ENCODE assay signal across 23 mouse cellular contexts in genomic region chr16:3923515-3923914, GRCm38 (mm10). TPM values are rescaled to one million over a fixed set of nuclear protein-coding genes. Genes with fewer than 3 reads are reported as not detected.
DNase-seq lines count a peak whose midpoint lies in the region; ATAC-seq and TF ChIP-seq lines count a peak whose summit lies in the region.
"Had no signal": no experiment of that assay in that cellular context is flagged by ENCODE, and none has a peak within 500 bp of the region (broad histone marks: within the 10 kb centered on the region; RNA-seq: fewer than 3 reads in every experiment).

No protein-coding gene starts in this region.

- peak; percentile 18; the same call in 1 of the 2 replicates for ATAC-seq in liver, embryonic 12.5 days
- ATAC-seq in embryonic facial prominence, embryonic 11.5 days (replicated peaks; ENCODE audit: insufficient number of reproducible peaks, low FRiP score, low TSS enrichment, low read depth): no peak
- ATAC-seq in limb, embryonic 11.5 days (ENCODE audit: insufficient number of reproducible peaks, low FRiP score, low TSS enrichment, low read depth): no peak
- peak; percentile 86 for ATAC-seq in liver, postnatal 0 days
- no peak for ATAC-seq in hindbrain, embryonic 11.5 days (ENCODE audit: low FRiP score)
- ATAC-seq: inflammation-experienced regulatory T-cells, adult 6 months had no signal

- no peak overlapping the region for H3K27ac ChIP-seq in liver, embryonic 12.5 days
- H3K27ac ChIP-seq in embryonic facial prominence, embryonic 11.5 days (replicated peaks; ENCODE audit: low read depth, low read length): peak overlapping the region; percentile 38; the same call in 1 of the 2 replicates
- H3K27ac ChIP-seq in limb, embryonic 11.5 days (replicated peaks; ENCODE audit: low read depth, low read length): peak overlapping the region; percentile 45; the same call in 1 of the 2 replicates
- H3K27ac ChIP-seq in liver, postnatal 0 days (ENCODE audit: low read depth): peak overlapping the region; percentile 7; the same call in 1 of the 2 replicates
- no peak overlapping the region for H3K27ac ChIP-seq in hindbrain, embryonic 11.5 days (ENCODE audit: low read depth, low read length)
- H3K27ac ChIP-seq: hindbrain, embryonic 13.5 days; left cerebral cortex, adult 2 months; macrophage; stomach, embryonic 15.5 days had no signal

- H3K27me3 ChIP-seq in liver, embryonic 12.5 days (replicated peaks): no peaks in the 10 kb centered on the region
- H3K27me3 ChIP-seq in embryonic facial prominence, embryonic 11.5 days (ENCODE audit: control insufficient read depth, insufficient read depth, low read length): no peaks in the 10 kb centered on the region
- H3K27me3 ChIP-seq in limb, embryonic 11.5 days (ENCODE audit: control insufficient read depth, insufficient read depth, low read length): no peaks in the 10 kb centered on the region
- H3K27me3 ChIP-seq in liver, postnatal 0 days (ENCODE audit: insufficient read depth, low read length): no peaks in the 10 kb centered on the region
- no peaks in the 10 kb centered on the region for H3K27me3 ChIP-seq in hindbrain, embryonic 11.5 days (ENCODE audit: control insufficient read depth, insufficient read depth, low read length)
- H3K27me3 ChIP-seq: heart, embryonic 12.5 days; hindbrain, embryonic 13.5 days; stomach, embryonic 15.5 days had no signal

- no peak overlapping the region for H3K9ac ChIP-seq in liver, embryonic 12.5 days
- H3K9ac ChIP-seq in embryonic facial prominence, embryonic 11.5 days (replicated peaks; ENCODE audit: low read length): no peak overlapping the region
- no peak overlapping the region for H3K9ac ChIP-seq in limb, embryonic 11.5 days (ENCODE audit: low read length)
- H3K9ac ChIP-seq in liver, postnatal 0 days (replicated peaks): no peak overlapping the region
- H3K9ac ChIP-seq in hindbrain, embryonic 11.5 days (ENCODE audit: low read depth, low read length): no peak overlapping the region
- H3K9ac ChIP-seq: heart, embryonic 12.5 days; hindbrain, embryonic 13.5 days; stomach, embryonic 15.5 days had no signal

- no peak for DNase-seq in liver
- DNase-seq in embryonic facial prominence, embryonic 11.5 days (ENCODE audit: low spot score): no peak
- DNase-seq in limb, embryonic 11.5 days (ENCODE audit: low spot score): no peak
- no peak for DNase-seq in liver, postnatal 0 days
- DNase-seq in gastrocnemius, postnatal 10 days: no peak
- no peak for DNase-seq in hindbrain, embryonic 11.5 days (ENCODE audit: low spot score)
- DNase-seq: cerebellum, adult 2 months; cerebellum, postnatal 36 days; heart, adult 11 months; heart, postnatal 14 days; kidney, adult 9 months; kidney, postnatal 25 days; retina, postnatal 1 day; thymus, adult 18-20 months had no signal

- H3K9me3 ChIP-seq in liver, embryonic 12.5 days (replicated peaks): no peaks in the 10 kb centered on the region
- no peaks in the 10 kb centered on the region for H3K9me3 ChIP-seq in embryonic facial prominence, embryonic 11.5 days (replicated peaks; ENCODE audit: control insufficient read depth, low read length)
- no peaks in the 10 kb centered on the region for H3K9me3 ChIP-seq in limb, embryonic 11.5 days (ENCODE audit: control insufficient read depth, low read length)
- no peaks in the 10 kb centered on the region for H3K9me3 ChIP-seq in liver, postnatal 0 days (ENCODE audit: low read length)
- H3K9me3 ChIP-seq in hindbrain, embryonic 11.5 days (ENCODE audit: control insufficient read depth, low read length): no peaks in the 10 kb centered on the region
- H3K9me3 ChIP-seq: G1E; heart, embryonic 12.5 days; hindbrain, embryonic 13.5 days; stomach, embryonic 15.5 days had no signal

- no peak overlapping the region for H3K4me3 ChIP-seq in liver, embryonic 12.5 days
- no peak overlapping the region for H3K4me3 ChIP-seq in embryonic facial prominence, embryonic 11.5 days (ENCODE audit: low read depth, low read length)
- no peak overlapping the region for H3K4me3 ChIP-seq in limb, embryonic 11.5 days (ENCODE audit: low read depth, low read length)
- no peak overlapping the region for H3K4me3 ChIP-seq in liver, postnatal 0 days (ENCODE audit: low read depth, low read length)
- no peak overlapping the region for H3K4me3 ChIP-seq in hindbrain, embryonic 11.5 days (ENCODE audit: low read depth, low read length)
- H3K4me3 ChIP-seq: heart, embryonic 12.5 days; hindbrain, embryonic 13.5 days; left cerebral cortex, adult 2 months; stomach, embryonic 15.5 days had no signal

- no peak overlapping the region for H3K4me2 ChIP-seq in liver, embryonic 12.5 days
- no peak overlapping the region for H3K4me2 ChIP-seq in embryonic facial prominence, embryonic 11.5 days (ENCODE audit: low read depth, low read length)
- H3K4me2 ChIP-seq in limb, embryonic 11.5 days (ENCODE audit: low read depth, severe bottlenecking): no peak overlapping the region
- H3K4me2 ChIP-seq in liver, postnatal 0 days (ENCODE audit: low read depth, low read length): no peak overlapping the region
- H3K4me2 ChIP-seq in hindbrain, embryonic 11.5 days (replicated peaks; ENCODE audit: low read depth, low read length): no peak overlapping the region
- H3K4me2 ChIP-seq: heart, embryonic 12.5 days; hindbrain, embryonic 13.5 days; midbrain, embryonic 11.5 days; stomach, embryonic 15.5 days had no signal

- no peak for TF ChIP-seq EP300 in liver, postnatal 0 days (IDR thresholded peaks at IDR 0.05; ENCODE audit: low read depth)

- 64% methylated on average over 3 of the region's 3 CpGs for WGBS in liver, embryonic 12.5 days (ENCODE audit: insufficient replicate concordance)
- 72% methylated on average over 3 of the region's 3 CpGs for WGBS in embryonic facial prominence, embryonic 11.5 days
- 86% methylated on average over 3 of the region's 3 CpGs for WGBS in limb, embryonic 11.5 days
- WGBS in liver, postnatal 0 days (ENCODE audit: insufficient replicate concordance): 68% methylated on average over 3 of the region's 3 CpGs
- WGBS in hindbrain, embryonic 11.5 days: 86% methylated on average over 3 of the region's 3 CpGs

- TF ChIP-seq CTCF in liver, postnatal 0 days (IDR thresholded peaks at IDR 0.05; ENCODE audit: low read depth): no peak

- no peaks in the 10 kb centered on the region for H3K4me1 ChIP-seq in liver, embryonic 12.5 days
- no peaks in the 10 kb centered on the region; the same call in 1 of the 2 replicates for H3K4me1 ChIP-seq in embryonic facial prominence, embryonic 11.5 days (ENCODE audit: control insufficient read depth, insufficient read depth, low read length)
- H3K4me1 ChIP-seq in limb, embryonic 11.5 days (ENCODE audit: control insufficient read depth, insufficient read depth, low read length): no peaks in the 10 kb centered on the region
- no peaks in the 10 kb centered on the region for H3K4me1 ChIP-seq in liver, postnatal 0 days (ENCODE audit: insufficient read depth)
- no peaks in the 10 kb centered on the region for H3K4me1 ChIP-seq in hindbrain, embryonic 11.5 days (replicated peaks; ENCODE audit: control insufficient read depth, insufficient read depth, low read length)
- H3K4me1 ChIP-seq: heart, embryonic 12.5 days; hindbrain, embryonic 13.5 days; stomach, embryonic 15.5 days had no signal

- peaks cover 73% of the 10 kb centered on the region for H3K36me3 ChIP-seq in liver, embryonic 12.5 days
- peaks cover 3% of the 10 kb centered on the region for H3K36me3 ChIP-seq in embryonic facial prominence, embryonic 11.5 days (replicated peaks; ENCODE audit: control insufficient read depth, insufficient read depth, low read depth, low read length)
- peaks cover 10% of the 10 kb centered on the region for H3K36me3 ChIP-seq in limb, embryonic 11.5 days (ENCODE audit: control insufficient read depth, insufficient read depth, low read length)
- peaks cover 29% of the 10 kb centered on the region for H3K36me3 ChIP-seq in liver, postnatal 0 days (replicated peaks; ENCODE audit: insufficient read depth, low read length)
- H3K36me3 ChIP-seq in hindbrain, embryonic 11.5 days (ENCODE audit: control insufficient read depth, insufficient read depth, low read length): no peaks in the 10 kb centered on the region

RNA-seq across cellular contexts. Expression of gene Cluap1, which starts 14.9 kb away (rescaled TPM):
- 12.4 and 12.5 TPM in 2 replicates for polyA plus RNA-seq in liver, embryonic 12.5 days (2016; fragmentation: Nextera tagmentation; extraction: Ambion mirVana)
- polyA plus RNA-seq in embryonic facial prominence, embryonic 11.5 days (2014; fragmentation: Nextera tagmentation; extraction: Ambion mirVana): 27.3 and 32.0 TPM in 2 replicates
- 22.4 and 24.8 TPM in 2 replicates for polyA plus RNA-seq in limb, embryonic 11.5 days (2014; fragmentation: Nextera tagmentation; extraction: Ambion mirVana)
- 6.6 and 6.9 TPM in 2 replicates for polyA plus RNA-seq in liver, postnatal 0 days (2015; fragmentation: Nextera tagmentation; extraction: Ambion mirVana)
- 1 to 10 TPM; 6.8 to 7.7 TPM for total RNA-seq in gastrocnemius, postnatal 10 days (2021)
- polyA plus RNA-seq in hindbrain, embryonic 11.5 days (2014; fragmentation: Nextera tagmentation; extraction: Ambion mirVana): 25.5 and 27.9 TPM in 2 replicates

RNA-seq across cellular contexts. Expression of gene 1700037C18Rik, which starts 15.0 kb away (rescaled TPM):
- polyA plus RNA-seq in liver, embryonic 12.5 days (2016; fragmentation: Nextera tagmentation; extraction: Ambion mirVana): 3.1 and 3.9 TPM in 2 replicates
- polyA plus RNA-seq in embryonic facial prominence, embryonic 11.5 days (2014; fragmentation: Nextera tagmentation; extraction: Ambion mirVana): 5.3 and 6.9 TPM in 2 replicates
- polyA plus RNA-seq in limb, embryonic 11.5 days (2014; fragmentation: Nextera tagmentation; extraction: Ambion mirVana): 4.1 and 5.1 TPM in 2 replicates
- 1.9 and 2.4 TPM in 2 replicates for polyA plus RNA-seq in liver, postnatal 0 days (2015; fragmentation: Nextera tagmentation; extraction: Ambion mirVana)
- 1 to 10 TPM; 1.3 to 2.7 TPM for total RNA-seq in gastrocnemius, postnatal 10 days (2021)
- 3.7 and 4.9 TPM in 2 replicates for polyA plus RNA-seq in hindbrain, embryonic 11.5 days (2014; fragmentation: Nextera tagmentation; extraction: Ambion mirVana)

RNA-seq across cellular contexts. Expression of gene Gm20695, which starts 39.1 kb away (rescaled TPM):
- polyA plus RNA-seq in liver, embryonic 12.5 days (2016; fragmentation: Nextera tagmentation; extraction: Ambion mirVana): 0.81 and 1.2 TPM in 2 replicates
- polyA plus RNA-seq in embryonic facial prominence, embryonic 11.5 days (2014; fragmentation: Nextera tagmentation; extraction: Ambion mirVana): 1.6 and 4.4 TPM in 2 replicates
- polyA plus RNA-seq in limb, embryonic 11.5 days (2014; fragmentation: Nextera tagmentation; extraction: Ambion mirVana): 1.8 and 3.7 TPM in 2 replicates
- polyA plus RNA-seq in liver, postnatal 0 days (2015; fragmentation: Nextera tagmentation; extraction: Ambion mirVana): 3.4 and 3.9 TPM in 2 replicates
- total RNA-seq in gastrocnemius, postnatal 10 days (2021): 1 to 10 TPM in 1 of 2 experiments, under 1 TPM in 1; 0.61 to 1.0 TPM
- polyA plus RNA-seq in hindbrain, embryonic 11.5 days (2014; fragmentation: Nextera tagmentation; extraction: Ambion mirVana): 2.8 and 4.9 TPM in 2 replicates
- total RNA-seq: heart, postnatal 14 days had no signal
- polyA plus RNA-seq: G1E; heart, embryonic 12.5 days; macrophage had no signal

RNA-seq across cellular contexts. Expression of gene Zfp597, which starts 39.2 kb away (rescaled TPM):
- polyA plus RNA-seq in liver, embryonic 12.5 days (2016; fragmentation: Nextera tagmentation; extraction: Ambion mirVana): 3.0 and 3.2 TPM in 2 replicates
- 6.8 and 7.3 TPM in 2 replicates for polyA plus RNA-seq in embryonic facial prominence, embryonic 11.5 days (2014; fragmentation: Nextera tagmentation; extraction: Ambion mirVana)
- polyA plus RNA-seq in limb, embryonic 11.5 days (2014; fragmentation: Nextera tagmentation; extraction: Ambion mirVana): 4.5 and 6.1 TPM in 2 replicates
- 1.8 and 2.7 TPM in 2 replicates for polyA plus RNA-seq in liver, postnatal 0 days (2015; fragmentation: Nextera tagmentation; extraction: Ambion mirVana)
- 1 to 10 TPM; 7.0 to 8.9 TPM for total RNA-seq in gastrocnemius, postnatal 10 days (2021)
- 9.2 and 9.5 TPM in 2 replicates for polyA plus RNA-seq in hindbrain, embryonic 11.5 days (2014; fragmentation: Nextera tagmentation; extraction: Ambion mirVana)

RNA-seq across cellular contexts. Expression of gene Naa60, which starts 51.3 kb away (rescaled TPM):
- 28.1 and 30.3 TPM in 2 replicates for polyA plus RNA-seq in liver, embryonic 12.5 days (2016; fragmentation: Nextera tagmentation; extraction: Ambion mirVana)
- 53.3 and 55.7 TPM in 2 replicates for polyA plus RNA-seq in embryonic facial prominence, embryonic 11.5 days (2014; fragmentation: Nextera tagmentation; extraction: Ambion mirVana)
- 54.6 and 60.1 TPM in 2 replicates for polyA plus RNA-seq in limb, embryonic 11.5 days (2014; fragmentation: Nextera tagmentation; extraction: Ambion mirVana)
- 33.2 and 33.9 TPM in 2 replicates for polyA plus RNA-seq in liver, postnatal 0 days (2015; fragmentation: Nextera tagmentation; extraction: Ambion mirVana)
- 10 to 100 TPM; 31.5 to 34.3 TPM for total RNA-seq in gastrocnemius, postnatal 10 days (2021)
- polyA plus RNA-seq in hindbrain, embryonic 11.5 days (2014; fragmentation: Nextera tagmentation; extraction: Ambion mirVana): 59.6 and 69.6 TPM in 2 replicates

Comparison
In these comparisons a context has a peak if more than half of its experiments do, and no peak if none do; other contexts are left out.
1. H3K27ac ChIP-seq: peak in embryonic facial prominence, embryonic 11.5 days (single experiment), limb, embryonic 11.5 days (single experiment) and liver, postnatal 0 days (single experiment); none in liver, embryonic 12.5 days (single experiment) and hindbrain, embryonic 11.5 days (single experiment).
2. ATAC-seq: peak in liver, embryonic 12.5 days (single experiment) and liver, postnatal 0 days (single experiment); none in embryonic facial prominence, embryonic 11.5 days (single experiment), limb, embryonic 11.5 days (single experiment) and hindbrain, embryonic 11.5 days (single experiment).